Mouse (Mus musculus) T-cell, adult 2 months (primary cell): Measurements from ENCODE around the gene Edrf1.

Experiments
- DNase-seq: peaks from one replicate; pipeline ENCODE4 v3.0.0; 2022; ENCODE audit warnings: low spot score

The Edrf1 gene

DNA sequence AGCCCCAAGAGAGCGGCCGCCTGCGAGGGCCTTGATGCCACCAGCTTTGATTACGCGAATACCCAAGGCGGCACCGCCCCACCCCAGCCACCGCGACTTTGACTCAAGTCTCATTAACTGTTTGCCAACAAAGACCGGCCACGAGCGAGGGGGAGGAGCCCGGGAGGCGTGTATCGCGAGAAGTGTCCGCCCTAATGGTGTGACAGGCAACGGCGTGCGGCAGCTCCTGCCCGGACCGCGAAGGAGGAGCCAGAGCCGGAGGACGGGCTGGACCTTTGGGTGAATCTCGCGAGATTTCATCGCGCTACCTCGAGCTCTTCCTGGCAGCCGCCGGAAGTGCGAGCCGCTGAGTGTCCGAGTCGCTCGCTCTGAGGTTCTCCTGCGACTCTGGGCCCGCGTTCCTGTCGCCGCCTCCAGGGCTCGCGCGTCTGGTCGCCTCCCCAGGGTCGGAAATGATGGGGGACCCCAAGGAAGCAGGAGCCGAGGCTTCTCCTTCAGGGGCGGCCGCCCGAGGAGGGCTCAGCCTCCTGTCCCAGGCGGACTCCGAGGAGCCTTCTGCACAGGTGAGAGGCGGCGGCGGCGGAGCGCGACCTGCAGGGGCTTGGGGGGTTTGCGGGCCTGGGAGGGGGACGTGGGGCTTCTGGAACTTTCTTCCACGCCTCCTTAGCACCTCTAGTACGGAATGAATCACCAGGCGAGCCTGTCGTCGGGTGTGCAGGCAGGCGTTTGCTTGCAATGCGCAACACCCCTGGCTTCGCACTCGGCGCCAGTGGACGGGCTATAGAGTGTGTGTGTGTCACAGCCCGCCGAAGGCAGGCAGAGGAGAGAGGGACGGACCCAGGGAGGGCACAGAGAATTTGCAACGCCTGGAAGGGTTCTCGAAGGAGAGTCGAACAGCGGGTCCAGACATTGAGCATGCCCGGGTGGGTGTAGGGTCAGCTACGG lies at the start of gene Edrf1:
Gene Edrf1, plus strand, starts transcription at position 183 of the 945 bp plus-strand sequence.
- DNase-seq = peak; percentile 97

DNA sequence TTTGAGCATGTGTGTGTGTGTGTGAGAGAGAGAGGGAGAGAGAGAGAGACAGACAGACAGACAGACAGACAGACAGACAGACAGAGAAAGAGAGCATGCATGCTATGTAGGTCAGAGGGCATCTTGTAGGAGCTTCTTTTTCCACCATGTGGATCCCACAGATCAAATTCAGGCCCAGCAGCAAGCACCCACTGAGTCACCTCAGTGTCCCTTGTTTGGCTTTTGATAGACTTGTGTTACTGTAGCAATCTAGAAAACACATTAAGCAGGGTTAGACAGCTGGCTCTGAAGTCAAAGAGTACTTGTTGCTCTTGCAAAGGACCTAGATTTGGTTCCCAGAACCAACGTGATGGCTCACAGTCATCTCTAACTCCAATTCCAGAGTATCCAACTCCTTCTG lies 45.6 kb upstream of the Edrf1 start:
- no peak for DNase-seq

DNA sequence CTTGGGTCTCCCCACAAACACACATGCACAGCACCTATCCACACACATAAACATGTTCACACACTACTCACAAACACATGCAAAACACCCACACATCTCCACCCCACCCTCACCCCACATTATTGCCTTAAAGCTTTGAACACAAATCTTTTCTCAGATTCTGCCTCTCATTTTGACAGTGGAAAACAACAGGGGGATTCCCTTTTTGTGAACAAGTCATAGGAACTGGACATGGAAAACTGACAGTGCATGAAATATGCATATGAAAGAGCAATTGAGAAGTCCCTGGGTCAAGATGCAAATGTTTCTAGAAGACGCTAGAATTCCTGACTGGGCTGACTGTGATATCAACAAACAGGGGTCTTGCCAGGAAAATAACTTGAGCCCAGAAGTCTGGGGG lies 36.8 kb upstream of the Edrf1 start:
- DNase-seq = no peak

DNA sequence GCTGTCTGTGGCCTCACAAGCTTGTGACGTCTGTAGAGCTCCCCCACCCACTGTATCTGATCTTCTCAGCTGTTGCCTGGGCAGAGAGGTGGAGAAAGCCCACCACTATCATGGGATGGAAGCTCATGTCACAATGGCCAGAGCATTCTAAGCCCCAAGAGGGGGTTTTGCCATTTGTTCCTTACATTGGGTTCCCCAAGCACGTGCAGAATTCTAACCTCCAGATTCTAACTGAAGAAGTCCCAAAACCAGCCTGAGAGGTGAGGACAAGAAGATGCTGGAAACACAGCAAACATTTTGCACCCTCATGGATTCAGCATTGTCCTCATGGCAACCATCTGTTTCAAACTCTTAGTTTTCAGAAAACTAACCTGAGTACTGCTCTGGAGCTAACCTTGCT lies 35.3 kb upstream of the Edrf1 start, which contains the start of gene Tex36:
Gene Tex36, minus strand, starts transcription at position 101 of the 400 bp plus-strand sequence.
- DNase-seq = no peak

DNA sequence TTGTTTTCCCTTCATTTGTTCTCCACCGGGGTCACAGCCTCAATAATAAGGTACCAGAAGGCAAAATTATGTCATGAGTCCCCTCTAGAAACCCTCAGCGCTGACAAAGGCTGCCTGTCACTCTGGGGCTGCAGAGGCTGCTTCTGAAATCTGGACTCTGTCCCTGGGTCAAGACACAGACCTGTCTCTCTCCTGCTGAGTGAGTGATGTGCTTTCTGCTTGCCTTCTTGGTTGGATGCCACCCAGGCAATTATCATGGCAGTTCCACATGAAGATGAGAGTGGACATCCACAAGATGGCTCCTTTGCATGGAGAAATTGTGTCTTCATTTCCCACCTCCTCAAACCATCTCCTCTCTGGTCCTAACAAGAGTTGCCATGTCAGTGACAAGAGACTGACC lies 34.2 kb upstream of the Edrf1 start:
- DNase-seq = no peak

DNA sequence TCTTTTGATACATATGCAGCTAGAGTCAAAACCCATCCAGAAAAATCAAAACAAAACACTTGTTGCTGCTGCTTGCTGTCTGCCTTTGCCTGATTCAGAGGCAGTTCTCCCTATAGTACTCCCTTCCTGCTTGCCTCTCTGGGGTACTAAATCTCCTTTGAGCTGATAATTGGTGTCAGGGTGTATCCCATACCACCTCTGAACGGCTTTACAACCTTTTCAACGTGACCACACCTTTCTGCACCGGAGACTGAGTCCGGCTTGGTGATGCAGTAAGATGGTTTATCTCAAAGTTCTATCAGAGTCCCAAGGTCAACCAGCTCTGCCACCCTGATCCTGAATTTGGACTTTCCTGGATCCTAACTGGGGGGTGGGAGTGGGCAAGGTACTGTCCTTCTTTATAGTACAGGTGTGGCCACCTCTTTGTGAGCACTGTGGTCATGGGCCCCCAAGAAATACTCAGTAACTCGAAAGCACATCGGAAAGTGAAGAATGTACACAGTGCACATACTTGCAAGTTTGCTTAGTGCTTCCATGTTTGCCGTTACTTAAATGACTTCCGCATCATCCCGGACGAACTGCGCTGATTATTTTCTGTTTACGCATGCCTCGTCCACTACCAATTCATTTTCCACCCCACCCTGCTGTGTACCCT lies 32.8 kb upstream of the Edrf1 start:
- no peak for DNase-seq

DNA sequence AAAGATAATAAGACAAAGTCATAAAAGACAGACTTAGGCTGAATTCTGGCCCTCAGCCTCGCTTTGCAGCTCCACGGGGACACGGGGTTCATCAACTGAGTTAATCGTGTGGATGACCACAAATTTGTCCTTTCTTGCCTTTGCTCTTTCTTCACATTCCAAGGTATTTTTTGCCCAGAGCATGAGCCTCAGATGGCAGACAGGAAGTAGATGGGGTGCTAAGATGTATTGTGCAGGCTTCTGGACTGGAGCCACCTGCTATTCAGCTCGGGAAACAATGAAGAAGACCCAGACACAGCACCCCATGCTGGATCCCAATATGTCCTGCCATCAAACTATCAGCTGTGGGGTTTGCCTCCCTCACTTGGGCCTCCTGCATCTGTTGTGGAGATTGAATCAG lies 30.0 kb upstream of the Edrf1 start:
- no peak for DNase-seq

DNA sequence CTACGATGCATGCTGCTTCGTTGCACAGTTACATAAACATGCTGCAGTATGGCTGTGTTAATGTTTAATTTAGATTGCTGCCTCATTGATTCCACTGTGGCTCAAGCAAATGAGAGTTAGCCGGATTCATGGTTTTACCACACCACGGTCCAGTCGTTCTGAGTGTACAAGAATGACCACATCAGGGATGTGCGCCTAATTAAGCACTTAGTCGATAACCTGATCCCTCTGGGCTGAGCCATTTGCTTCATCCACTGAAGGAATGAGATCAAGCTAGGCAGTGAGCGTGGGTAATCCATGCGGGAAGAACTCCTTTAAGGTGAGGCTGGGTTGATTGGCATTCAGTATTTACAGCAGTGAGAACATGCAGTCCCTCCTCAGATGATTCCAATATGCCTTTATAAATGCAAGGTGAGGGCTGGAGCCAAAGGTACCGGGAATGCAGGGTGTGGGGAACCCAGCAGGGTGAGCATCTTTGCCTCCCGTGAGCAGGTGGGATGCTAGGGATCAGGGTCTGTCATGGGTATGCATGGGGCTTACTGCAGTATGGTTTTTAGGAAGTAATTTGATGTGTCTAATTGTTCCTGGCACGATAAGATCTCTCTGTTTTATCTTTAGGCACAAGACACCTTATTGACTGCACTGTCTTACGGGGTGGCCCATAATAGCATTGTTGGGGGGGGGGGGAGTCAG lies 29.3 kb upstream of the Edrf1 start:
- no peak for DNase-seq

DNA sequence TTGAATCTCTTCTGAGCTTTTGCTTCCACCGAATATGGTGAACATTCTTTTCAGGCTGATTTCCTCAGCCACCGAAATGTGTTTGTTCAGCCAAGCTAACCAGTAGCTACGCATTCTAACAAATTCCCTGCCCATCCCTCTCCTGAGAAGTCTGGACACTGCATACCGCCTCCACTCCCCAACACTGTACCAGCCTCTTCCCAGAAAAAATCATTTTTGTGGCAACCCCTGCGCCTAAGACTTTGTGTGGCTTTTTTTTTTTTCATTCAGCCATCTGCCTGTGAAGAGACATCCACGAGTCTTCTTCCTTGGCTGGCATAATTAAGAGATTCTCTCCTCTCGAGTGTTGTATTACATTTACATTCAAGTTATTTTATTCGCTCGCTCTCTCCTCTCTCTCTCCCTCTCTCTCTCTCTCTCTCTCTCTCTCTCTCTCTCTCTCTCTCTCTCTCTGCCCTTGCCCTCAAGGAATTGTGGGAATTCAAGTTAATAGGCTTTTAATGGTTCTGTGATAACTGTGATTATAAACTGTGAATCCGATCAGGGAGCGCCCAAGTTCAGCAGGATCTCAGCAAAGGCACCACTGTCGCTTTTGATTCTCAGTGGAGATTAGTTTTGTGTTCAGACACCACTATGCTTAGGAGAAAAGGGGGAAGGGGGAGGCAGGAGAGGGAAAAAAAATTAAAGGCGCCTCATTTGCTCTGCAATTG lies 28.6 kb upstream of the Edrf1 start:
- DNase-seq = no peak

DNA sequence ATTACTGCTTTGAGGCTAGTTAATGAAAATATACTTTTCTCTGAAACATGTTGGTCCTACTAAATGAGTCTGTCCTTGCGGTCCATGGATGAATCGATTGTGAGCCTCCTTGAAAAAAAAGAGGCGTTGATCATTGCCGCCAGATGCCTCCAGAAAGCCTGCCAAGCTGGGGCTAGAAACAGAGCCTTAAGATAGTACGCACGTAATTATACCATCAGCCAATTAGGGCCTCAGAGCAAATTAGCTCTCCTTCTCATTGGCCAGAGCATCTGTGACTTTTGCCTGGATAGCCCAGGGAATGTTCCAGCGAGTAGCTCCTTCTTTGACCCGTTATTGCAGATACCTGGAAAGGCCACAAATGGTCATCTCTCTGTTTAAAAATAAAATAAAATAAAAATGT lies 27.8 kb upstream of the Edrf1 start:
- no peak for DNase-seq

DNA sequence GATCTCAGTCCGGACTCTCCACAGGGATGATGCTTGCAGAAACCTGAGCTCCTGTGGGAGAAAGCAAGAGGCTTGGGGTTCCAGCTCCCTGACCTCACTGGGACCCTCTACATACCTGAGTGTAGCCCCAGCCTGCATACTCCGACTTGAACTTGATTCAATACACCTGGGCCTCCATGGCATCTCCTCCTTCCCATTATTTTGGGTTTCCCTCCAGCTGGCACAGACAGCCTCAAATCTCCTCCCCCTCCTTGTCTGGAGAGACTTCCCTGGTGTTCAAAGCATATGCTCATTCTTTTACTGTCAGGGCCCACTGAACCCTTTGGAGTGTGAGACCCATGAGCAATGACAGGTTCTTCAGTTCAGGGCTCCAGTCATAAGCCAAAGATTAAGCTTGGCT lies 24.4 kb upstream of the Edrf1 start:
- no peak for DNase-seq

DNA sequence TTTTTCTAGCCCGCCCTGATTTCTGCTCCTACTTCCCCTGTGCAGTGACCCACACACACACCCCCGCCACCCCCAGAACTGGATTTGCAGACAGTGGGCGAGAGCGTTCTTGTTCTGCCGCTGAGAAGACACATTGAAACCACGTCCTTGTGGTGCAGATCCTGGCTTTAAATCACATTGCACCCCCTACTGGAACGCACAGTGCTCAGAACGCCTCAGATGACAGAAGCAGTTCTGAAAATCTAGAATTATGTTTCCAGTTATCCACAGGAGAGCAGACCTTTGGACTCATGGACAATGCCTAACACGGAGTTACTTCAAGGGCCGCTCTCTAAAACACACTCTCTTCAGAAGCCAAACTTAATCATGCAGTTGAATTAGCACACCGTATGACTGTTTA lies 16.6 kb upstream of the Edrf1 start:
- DNase-seq = no peak

DNA sequence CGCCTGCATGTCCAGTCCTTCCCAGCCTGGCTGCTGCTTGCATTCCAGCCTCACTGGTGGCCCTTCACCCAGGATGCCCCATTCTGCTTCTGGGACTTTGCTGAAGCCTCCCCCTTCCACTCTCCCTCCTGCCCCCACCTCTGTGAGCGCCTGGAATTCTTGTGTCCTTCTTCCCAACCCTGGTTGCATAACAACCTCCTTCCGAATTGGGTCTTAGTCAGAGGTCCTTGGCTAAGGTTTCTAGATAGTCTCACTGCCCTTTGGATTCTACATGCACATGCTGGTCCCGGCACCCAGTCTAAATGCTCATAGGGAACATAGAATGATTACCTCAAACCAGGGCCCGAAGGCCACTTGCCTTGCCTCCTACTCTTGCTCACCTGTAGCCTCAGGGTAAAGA lies 14.1 kb upstream of the Edrf1 start:
- DNase-seq = no peak

DNA sequence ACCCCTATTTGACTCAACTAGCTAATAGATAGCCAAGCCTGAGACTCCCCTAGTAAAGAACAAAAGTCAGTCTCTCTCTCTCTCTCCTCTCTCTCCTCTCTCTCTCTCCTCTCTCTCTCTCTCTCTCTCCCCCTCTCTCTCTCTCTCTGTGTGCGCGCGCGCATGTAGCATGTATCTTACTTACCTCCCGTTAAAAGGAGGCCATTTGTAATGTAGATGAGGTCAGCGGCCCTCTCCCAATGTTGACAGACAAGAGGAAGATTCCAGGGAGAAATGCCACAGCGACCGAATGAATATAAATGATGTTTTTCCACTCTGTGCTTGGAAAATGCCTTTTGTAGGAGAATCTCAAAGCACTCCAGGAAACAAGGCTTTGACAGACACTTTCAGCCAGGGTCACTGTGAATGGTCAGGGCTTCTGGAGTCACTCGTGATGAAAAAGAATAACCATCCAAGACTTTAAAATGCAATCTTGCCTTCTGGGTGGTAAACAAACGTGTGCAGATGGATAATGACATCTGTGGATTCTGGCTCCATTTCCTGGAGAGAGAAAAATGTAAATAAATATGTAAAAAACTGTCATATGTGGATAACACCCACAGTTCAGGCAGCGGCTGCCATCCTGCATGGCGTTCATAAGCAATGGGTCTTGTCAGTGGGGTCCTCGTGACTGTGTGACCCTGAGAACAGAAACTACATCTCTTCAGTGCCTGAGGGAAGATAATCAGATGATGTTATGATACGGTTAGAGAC lies 10.0 kb upstream of the Edrf1 start:
- no peak for DNase-seq

DNA sequence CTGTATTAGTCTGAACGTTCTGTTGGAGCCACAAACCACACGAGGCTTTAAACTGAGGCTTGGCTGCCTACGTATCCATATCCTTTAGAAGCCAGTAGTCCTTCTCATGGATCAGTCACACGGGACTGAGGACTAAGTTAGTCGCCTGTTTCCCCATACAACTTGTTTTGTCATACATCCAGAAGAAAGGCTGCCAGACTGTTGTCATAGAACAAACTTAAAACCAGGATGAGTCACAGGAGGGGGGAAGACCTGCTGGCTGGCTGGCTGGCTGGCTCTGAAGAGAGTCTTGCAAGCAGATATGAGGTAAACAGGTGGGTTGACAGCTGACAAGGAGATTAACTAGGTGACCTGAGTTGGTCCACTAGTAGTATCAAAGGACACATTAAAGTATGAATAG lies 6.5 kb upstream of the Edrf1 start:
- no peak for DNase-seq

DNA sequence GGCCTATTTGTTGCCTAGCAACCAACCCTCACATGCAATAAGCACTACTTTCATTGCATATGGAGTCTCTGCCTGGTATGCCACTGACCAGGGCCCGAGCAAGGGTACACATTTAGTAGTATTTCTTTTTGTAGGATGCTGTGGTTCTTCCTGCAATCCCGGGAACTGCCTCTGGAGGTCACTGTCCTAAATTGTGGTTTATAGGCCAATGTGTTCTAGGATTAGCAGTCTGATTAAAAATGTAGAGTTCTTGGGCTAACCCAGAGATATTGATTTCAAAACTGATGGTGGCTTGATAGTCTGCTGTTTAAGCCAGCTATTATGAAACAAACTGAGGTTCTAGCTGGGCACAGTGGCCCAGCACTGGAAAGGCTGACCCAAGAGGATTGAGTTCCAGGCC lies 4.9 kb upstream of the Edrf1 start:
- DNase-seq = peak; percentile 35

DNA sequence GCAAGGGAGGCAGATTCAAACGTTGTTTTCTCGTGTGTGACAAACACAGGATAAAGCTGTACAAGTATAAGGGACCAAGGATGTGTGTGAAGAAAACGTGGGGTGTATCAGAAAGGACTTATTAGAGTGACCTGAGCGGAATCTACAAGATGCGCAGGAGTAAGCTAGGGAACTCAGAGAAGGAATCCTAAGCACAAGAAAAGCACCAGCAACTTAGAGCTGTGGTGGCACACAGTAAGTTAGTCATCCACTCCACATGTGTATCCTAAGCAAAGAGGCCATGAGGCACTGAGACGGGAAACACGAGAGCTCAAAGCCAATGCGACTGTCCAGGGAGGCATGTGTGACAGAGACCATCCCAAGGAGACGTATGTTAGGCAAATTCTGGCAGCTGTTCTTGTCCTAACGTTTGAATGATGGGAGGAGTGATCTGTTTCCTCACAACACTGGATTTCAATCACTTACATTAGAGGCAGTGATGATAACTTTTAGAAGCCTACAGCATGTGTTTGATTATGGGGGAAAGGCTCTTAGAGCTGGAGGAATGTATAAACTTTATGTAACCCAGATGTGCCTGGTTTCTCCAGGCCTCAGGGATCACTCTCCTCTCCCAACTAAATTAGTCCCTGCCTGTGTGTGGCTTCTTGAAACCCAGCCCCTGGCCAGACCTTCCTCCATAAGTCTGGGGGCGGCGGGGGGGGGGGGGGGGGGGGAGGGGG lies 2.3 kb upstream of the Edrf1 start:
- no peak for DNase-seq

DNA sequence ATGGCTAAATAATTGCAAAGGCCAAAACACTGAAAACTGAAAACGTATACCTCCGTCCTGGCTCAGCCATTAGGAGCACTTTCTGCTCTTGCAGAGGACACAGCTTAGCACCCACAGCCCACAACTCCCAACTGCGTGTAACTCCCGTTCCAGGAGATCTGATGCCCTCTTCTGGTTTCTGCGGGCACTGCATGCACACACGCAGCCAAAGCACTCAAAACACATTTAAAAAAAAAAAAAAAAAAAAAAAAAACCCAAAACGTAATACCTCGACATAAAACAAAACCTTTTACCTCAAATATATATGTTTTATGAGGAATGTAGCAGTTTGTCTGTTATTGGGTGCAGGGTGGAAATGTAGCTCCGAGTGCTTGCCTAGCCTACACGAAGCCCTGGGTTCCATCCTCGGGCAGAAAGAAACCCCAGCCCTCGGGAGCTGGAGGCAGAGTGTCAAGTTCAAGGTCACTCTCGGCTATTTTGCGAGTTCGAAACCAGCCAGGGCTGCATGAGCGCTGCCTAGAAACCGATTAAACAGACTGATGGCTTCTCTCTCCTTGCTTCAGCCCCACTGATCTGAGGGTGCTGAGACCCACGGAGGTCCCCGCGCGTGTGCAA lies 498 bp upstream of the Edrf1 start:
- peak; percentile 86 for DNase-seq

DNA sequence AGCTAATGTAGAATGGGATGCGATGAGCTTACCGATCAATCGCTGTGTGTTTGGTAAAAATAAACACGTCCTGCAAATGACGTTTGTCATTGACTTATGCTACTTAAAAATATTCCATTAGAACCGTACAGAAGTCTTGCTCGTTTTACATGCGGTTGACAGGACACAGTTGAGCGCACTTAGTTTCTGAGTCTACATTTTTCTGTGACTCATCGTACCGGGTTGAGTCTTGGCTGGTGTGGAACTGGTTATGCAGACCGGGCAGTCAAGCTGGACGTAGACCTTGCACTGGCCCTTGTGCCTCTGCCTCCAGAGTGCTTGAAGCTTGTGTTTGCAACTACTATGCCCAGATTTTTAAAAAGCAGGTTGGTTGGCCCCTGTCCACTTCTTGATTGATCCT lies 963 bp downstream of the Edrf1 start:
- no peak for DNase-seq

DNA sequence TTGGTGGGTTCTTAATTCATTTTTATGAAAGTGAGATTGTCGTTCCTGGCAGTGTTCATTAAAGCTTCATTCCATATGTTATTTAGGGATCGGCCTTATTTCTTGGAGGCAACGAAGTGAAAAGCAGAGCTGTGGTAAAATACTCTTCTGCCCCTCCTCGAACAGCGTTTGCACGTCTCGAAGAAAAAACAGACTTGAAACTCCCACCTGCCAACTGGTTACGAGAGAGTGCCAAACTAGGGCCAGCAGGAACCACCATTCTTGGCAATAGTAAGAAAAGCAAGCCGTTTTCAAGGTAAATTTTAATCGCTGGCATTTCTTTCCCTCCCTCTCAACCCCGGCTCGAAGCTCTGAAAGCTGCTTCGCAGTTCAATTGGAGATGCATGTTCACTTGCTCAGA lies 1.5 kb downstream of the Edrf1 start:
- no peak for DNase-seq
